Mouse (Mus musculus): ENCODE results near the gene Olfr248.
"Not testable (repeated sequence)": the region's sequence is repeated elsewhere in the genome, so short reads cannot be mapped to it uniquely, and the experiment has no call there.

Olfr248 gene

DNA sequence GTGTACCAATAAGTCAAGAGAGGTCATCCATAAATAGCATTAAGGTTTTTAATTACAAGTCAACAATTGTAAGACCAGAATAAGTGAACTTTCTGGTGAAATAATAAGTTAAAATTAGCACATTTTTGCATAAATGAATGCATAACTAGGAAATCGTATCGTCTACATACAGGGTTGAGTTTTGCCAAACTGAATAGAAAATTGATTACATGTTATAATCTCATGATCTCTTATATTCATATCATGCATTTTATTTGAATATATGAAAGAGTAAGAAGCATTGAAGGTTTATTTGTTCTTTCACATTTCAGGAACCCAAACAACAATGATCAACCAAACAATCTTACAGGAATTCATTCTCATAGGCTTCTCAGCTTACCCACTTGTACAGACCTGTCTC is at the start of gene Olfr248:
Olfr248 (plus strand) TSS at position 301 of the 400 bp plus-strand sequence.
- no peak for DNase-seq (ENCODE audit: low spot score)

DNA sequence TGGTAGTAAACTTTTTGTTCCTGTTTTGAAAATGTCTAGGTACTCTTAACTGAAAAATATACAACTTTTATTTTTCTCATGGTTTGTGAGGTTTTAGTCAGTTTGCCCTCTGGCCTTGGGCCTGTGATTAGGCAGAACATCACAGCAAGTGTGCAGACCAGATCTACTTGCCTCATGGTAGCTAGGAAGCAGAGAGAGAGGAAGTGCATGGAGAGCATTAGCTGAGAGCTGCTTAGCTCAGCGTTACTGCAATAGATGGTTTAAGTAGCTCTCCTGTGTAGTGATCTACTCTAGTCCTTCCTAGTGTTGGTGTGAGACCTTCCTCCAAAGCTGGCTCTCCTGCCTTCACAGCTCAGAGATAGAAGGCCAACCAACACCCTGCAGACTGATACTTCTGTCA is 37.2 kb upstream of the Olfr248 start:
- DNase-seq (ENCODE audit: low spot score), result not testable (repeated sequence)

DNA sequence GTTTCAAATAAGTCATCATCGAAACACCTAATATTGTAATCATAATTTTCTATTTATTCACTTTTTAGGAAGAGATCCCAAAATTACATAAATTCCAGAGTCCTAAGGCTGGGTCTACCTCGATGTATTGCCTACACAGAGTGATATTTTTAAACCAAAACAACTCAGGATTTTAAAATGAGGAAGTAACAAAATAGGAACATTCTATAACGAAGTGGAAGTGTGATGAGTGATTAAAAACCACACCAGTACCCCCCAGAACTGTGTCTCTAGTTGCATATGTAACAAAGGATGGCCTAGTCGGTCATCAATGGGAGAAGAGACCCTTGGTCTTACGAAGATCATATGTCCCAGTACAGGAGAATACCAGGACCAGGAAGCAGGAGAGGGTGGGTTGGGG is 36.2 kb upstream of the Olfr248 start:
- no peak for DNase-seq (ENCODE audit: low spot score)

DNA sequence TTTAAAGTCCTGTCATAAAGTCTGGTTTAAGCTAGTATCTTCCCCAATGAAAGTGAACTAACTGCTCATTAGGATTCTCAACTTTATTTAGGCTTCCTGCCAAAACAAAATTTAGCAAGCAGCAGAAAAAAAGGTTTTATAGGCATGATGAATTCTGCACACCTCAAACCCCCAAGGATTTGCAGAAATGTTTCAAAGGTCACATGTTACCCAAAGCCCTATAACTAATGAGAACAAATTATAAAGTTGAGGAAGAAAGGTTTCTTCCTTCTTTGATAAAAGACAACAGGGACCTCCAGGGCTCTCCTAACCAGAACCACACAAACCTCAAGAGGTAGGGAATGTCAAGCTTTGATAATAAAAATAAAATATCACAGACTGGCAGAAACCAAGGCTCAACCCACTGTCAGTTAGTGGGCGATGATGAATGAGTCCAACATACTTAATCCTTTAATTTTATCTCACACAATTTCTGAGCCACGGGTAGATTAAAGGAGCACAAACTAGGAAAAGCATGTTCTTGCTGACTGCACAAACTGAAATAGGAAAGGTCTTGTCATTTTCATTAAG is 25.9 kb upstream of the Olfr248 start, which contains the start of gene Olfr417:
Olfr417 (plus strand) TSS at position 241 of the 570 bp plus-strand sequence.
- DNase-seq (ENCODE audit: low spot score), result no peak

DNA sequence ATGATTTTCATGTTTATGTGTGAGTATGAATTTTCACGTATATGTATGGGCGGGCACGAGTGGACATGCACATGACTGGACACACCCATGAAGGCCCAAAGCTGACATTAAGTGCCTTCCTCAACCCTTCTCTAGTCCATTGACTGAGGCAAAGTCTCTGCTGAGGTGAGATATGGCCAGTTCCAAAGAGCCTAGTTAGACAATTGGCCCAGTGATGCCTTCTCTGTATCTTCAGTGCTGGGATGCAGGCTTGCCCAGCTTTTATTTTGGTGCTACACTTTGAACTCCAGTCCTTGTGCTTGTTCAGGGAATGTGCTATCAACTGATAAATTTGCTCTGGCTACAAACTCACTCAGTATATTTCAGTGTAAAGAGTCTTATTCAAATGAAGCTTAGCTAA is 17.0 kb upstream of the Olfr248 start:
- DNase-seq (ENCODE audit: low spot score), result no peak

DNA sequence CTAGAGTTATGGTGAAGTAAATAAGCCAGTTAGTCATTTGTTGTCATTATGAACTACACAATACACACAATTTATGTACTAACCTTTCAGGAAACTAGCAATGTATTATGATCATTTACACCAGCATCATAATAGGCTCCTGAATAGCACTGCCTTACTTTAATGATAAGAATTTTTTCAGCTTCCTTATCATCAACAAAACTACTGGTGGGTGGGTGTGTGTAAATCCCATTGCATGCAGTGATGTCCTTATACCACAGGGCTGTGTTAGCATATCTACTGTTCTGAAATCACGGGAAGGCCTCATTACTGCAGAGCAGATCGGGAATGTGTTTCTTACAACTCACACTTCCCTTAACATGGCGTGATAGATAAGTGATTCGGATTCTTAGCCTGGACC is 32.1 kb downstream of the Olfr248 start:
- no peak for DNase-seq (ENCODE audit: low spot score)

DNA sequence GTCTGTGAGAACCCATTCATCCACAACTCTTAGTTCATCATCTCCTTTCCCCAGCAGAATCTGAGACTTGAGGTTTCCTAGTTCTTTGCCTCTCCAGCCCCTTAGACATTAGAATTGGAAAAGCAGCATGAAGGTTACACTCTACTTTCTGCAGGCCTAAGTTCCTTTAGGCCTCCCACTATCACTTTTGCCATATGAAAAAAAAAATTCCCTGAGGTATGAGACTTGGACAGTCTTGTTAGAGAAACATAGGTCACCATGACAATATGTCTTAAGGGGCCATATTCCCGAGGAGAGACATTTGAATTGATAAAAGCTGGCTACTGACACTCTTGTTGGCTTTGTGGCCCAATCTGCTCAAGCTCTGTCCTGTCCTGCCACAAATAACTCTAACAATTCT is 32.9 kb downstream of the Olfr248 start, which contains the start of gene Olfr414:
Olfr414 (plus strand) TSS at position 301 of the 400 bp plus-strand sequence.
- DNase-seq (ENCODE audit: low spot score), result no peak

DNA sequence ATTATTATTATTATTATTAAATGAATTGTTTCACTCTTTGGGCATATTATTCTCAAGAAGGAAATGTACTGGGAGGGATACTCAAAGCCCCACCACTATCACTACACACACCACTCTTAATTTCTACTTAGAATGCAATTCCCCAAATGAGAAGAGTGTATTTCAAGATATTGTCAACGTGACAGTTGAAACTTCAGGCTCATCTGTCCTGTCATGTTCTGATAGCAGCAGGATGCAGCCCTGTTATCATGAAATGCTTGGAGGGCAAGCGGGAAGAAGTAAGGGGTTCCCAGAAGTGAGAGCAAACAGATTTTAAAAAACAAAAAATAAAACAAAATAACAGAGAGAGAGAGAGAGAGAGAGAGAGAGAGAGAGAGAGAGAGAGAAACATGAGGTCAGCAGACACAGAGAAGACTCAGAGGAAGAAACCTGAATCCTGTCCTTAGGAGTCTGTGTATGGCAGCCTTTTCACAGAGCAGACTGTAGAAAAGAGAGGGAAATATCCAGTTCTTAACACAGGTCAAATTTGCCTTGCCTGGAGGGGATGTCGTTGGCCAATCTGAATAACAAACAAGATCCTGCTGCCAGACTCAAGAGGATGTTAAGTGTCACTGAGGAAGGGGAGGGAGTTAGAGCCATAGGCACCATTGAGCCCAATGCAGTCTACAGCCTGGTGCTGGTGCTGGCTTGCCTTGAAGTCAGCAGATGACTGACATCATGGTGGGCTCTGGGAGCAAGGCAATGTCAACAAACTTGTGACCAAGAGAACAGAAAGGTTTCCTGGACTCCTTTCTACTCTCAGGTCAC is 35.5 kb downstream of the Olfr248 start:
- no peak for DNase-seq (ENCODE audit: low spot score)

DNA sequence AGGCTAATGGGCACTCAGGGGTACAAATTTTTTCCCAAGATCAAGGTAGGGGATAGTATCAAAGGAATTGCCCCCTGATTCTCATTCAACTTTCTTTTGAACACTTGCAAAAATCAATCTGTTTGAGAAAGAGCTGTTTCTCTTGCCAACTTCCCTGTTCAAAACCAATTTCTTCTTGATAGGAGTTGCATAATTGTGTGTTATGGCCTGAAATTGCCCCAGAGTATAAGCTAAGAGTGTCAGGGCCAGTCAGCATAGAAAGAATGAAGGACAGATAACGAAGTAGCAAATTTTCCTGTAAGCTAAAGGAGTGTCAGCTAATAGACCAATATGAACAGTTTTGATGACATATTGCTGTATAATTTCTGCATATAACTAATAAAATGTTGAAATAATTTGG is 36.6 kb downstream of the Olfr248 start:
- DNase-seq (ENCODE audit: low spot score), result no peak

DNA sequence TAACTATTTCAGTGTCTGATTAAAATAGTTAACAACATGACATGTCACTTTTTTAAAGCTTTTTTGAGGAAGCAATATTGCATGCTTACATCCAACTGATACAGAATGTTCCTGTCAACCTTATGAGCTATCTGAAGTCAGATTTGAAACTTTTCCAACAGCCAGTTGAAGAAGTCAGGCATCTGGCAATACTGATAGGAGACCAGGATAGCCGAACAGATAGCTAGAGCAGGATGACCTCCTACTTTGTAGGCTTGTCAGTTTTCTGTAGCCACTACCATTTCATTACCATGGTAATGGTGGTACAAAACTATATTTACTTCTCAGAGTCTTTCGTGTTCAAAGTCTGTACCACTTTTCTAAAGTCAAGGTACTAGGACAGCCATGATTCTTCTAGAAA is 37.6 kb downstream of the Olfr248 start:
- no peak for DNase-seq (ENCODE audit: low spot score)

DNA sequence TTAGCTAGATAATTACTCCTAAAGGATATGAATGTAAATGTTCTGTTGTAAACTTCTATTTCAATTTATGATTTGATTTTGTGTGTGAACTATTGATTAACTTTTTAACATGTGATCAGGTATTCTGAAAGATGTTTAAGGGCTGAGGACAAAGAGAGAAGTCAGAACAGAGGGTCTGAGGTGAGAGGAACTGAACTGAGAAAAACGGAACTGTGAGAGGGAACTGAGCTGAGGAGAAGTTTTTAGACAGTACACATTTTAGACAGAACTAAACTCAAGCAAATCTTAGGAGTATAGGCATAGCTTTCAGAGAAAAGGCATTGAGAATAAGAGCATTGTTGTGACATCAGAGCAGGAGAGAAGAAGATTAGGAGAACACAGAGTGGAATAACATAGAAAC is 43.3 kb downstream of the Olfr248 start:
- no peak for DNase-seq (ENCODE audit: low spot score)
